Mouse (Mus musculus) CH12.LX (cell line): ENCODE results near the gene Gpr183. TPM values are rescaled to one million over a fixed set of nuclear protein-coding genes. Genes with fewer than 3 reads are reported as not detected.

ENCODE experiments used
- DNase-seq: peaks from one replicate; pipeline ENCODE4 v3.0.0-alpha.2; 2013; ENCODE audit errors: extremely low read depth
- H3K27ac ChIP-seq: 2 replicates; pipeline ENCODE4 v1.5.1; 2012; ENCODE audit warnings: low read depth, mild to moderate bottlenecking, control low read depth, moderate library complexity; ENCODE audit not compliant: insufficient read depth
- H3K27me3 ChIP-seq: replicated peaks from 2 replicates; pipeline ENCODE3; 2012; ENCODE audit warnings: inconsistent platforms
- H3K36me3 ChIP-seq, 2 experiments: replicated peaks in 1 of 2; 2 replicates each; pipeline versions ENCODE3 to v1.6.1; 2012; ENCODE audit warnings: inconsistent platforms in 1 of 2, low read length in 1 of 2, mild to moderate bottlenecking in 1 of 2, mixed read lengths in 1 of 2, moderate library complexity in 1 of 2; ENCODE audit not compliant: control insufficient read depth in 1 of 2, insufficient read depth in 1 of 2
- H3K4me1 ChIP-seq, 2 experiments: 2 replicates each; pipeline ENCODE4 v1.6.1; 2012; ENCODE audit warnings: inconsistent platforms in 1 of 2, moderate library complexity in 1 of 2; ENCODE audit not compliant: insufficient read depth in 2 of 2, control insufficient read depth in 1 of 2
- H3K4me2 ChIP-seq: 2 replicates; pipeline ENCODE4 v1.6.1; 2012; ENCODE audit warnings: low read depth, mild to moderate bottlenecking, control low read depth; ENCODE audit not compliant: poor library complexity, insufficient read depth, severe bottlenecking
- H3K4me3 ChIP-seq, 3 experiments: fragments of 150-350 bp in 1 of 3; sonication (generic) in 1 of 3; replicated peaks in 1 of 3; 2 replicates each; pipeline versions ENCODE3 to v1.5.1; 2011 to 2012; ENCODE audit warnings: low read depth in 2 of 3, low read length in 2 of 3, mild to moderate bottlenecking in 2 of 3, moderate library complexity in 2 of 3, control low read depth in 1 of 3, improper control_type of control experiment in 1 of 3, inconsistent platforms in 1 of 3, mixed read lengths in 1 of 3; ENCODE audit not compliant: poor library complexity in 1 of 3
- H3K79me2 ChIP-seq: replicated peaks from 2 replicates; pipeline ENCODE4 v1.6.1; 2012; ENCODE audit warnings: mild to moderate bottlenecking, moderate library complexity; ENCODE audit not compliant: control insufficient read depth, poor library complexity, insufficient read depth, severe bottlenecking; ENCODE audit errors: extremely low read depth
- H3K9ac ChIP-seq: 2 replicates; pipeline ENCODE4 v1.6.1; 2012; ENCODE audit warnings: low read depth, mild to moderate bottlenecking, control low read depth, moderate library complexity; ENCODE audit not compliant: insufficient read depth
- H3K9me3 ChIP-seq: replicated peaks from 2 replicates; pipeline ENCODE3; 2012; ENCODE audit warnings: low read length, inconsistent platforms, mixed read lengths
- BHLHE40 ChIP-seq: IDR thresholded peaks from 2 replicates; pipeline ENCODE4 v1.6.1; 2011; ENCODE audit warnings: mild to moderate bottlenecking, low read depth, low read length, improper control_type of control experiment
- CHD1 ChIP-seq: IDR thresholded peaks from 2 replicates; pipeline ENCODE4 v1.6.1; 2012; ENCODE audit warnings: low read depth, low read length, improper control_type of control experiment, inconsistent platforms
- HCFC1 ChIP-seq: IDR thresholded peaks from 2 replicates; pipeline ENCODE4 v1.6.1; 2012; ENCODE audit warnings: low read depth, mild to moderate bottlenecking, inconsistent platforms, low read length, improper control_type of control experiment
- MYC ChIP-seq: IDR thresholded peaks from 2 replicates; pipeline ENCODE4 v1.6.1; 2011; ENCODE audit warnings: low read depth, mild to moderate bottlenecking, improper control_type of control experiment, low read length
- NELFE ChIP-seq: IDR thresholded peaks from 2 replicates; pipeline ENCODE4 v1.6.1; 2011; ENCODE audit warnings: low read depth, low read length, improper control_type of control experiment
- RAD21 ChIP-seq: IDR thresholded peaks from 2 replicates; pipeline ENCODE4 v1.6.1; 2011; ENCODE audit warnings: low read depth, mild to moderate bottlenecking, low read length, improper control_type of control experiment, moderate library complexity
- dilution Hi-C: fragments of 300-500 bp; cut with MboI; formaldehyde crosslinking; loops from 2 replicates; pipeline ENCODE4 v1.14.3; 2020; ENCODE audit warnings: low sequenced_read_pairs; ENCODE audit not compliant: extremely low pct_unique_long_range_greater_than_20kb, extremely low pct_ligation_motif_present
- in situ Hi-C: fragments of 300-500 bp; cut with MboI; formaldehyde crosslinking; loops from 3 replicates; pipeline ENCODE4 v1.14.3; 2019; ENCODE audit warnings: low sequenced_read_pairs, low pct_ligation_motif_present, low pct_unique_long_range_greater_than_20kb, mixed read lengths
- polyA plus RNA-seq: library from polyadenylated mRNA; unstranded; fragments of >175 nt; gene quantifications from 2 replicates; pipeline ENCODE4 v1.2.1, GENCODE M21; 2012; ENCODE audit warnings: low read depth; ENCODE audit not compliant: insufficient read length
- total RNA-seq, 2 experiments: library from RNA; depleted of rRNA; stranded (reverse); fragments of 300-350 nt in 1 of 2; fragments of >200 nt in 1 of 2; gene quantifications; 2 replicates each; pipeline ENCODE4 v1.2.3; 2012 to 2014

The Gpr183 gene
- total and polyA plus RNA-seq, 3 experiments: 3.6 to 16.3 (median 8.3) TPM

GRCm38 (mm10) chr14:121949436-121949835, 15.6 kb downstream of the Gpr183 start:
- Histone ChIP-seq H3K36me3 (peaks cover 6 to 50% of the 10 kb centered on the region in 2 experiments), H3K79me2 (no peaks in the 10 kb centered on the region), H3K27ac (no peak overlapping the region), H3K9me3 (no peaks in the 10 kb centered on the region), H3K4me1 (peaks cover 11 to 58% of the 10 kb centered on the region in 2 experiments), H3K4me2 (no peak overlapping the region), H3K27me3 (no peaks in the 10 kb centered on the region), H3K4me3 (no peak overlapping the region), H3K9ac (no peak overlapping the region)
- dilution Hi-C loops (no loop called here), in situ Hi-C loops (no loop called here)
- DNase-seq: no peak
- TF ChIP-seq CHD1: no peak
- TF ChIP-seq HCFC1: no peak

GRCm38 (mm10) chr14:121947966-121948365, 17.0 kb downstream of the Gpr183 start:
- H3K9me3 ChIP-seq: no peaks in the 10 kb centered on the region
- DNase-seq: no peak
- H3K79me2 ChIP-seq: no peaks in the 10 kb centered on the region
- peaks cover 0 to 38% of the 10 kb centered on the region in 2 experiments for H3K36me3 ChIP-seq
- no peak for TF ChIP-seq NELFE
- H3K27ac ChIP-seq: no peak overlapping the region
- no peak overlapping the region for H3K4me2 ChIP-seq
- in situ Hi-C loops: no loop called here
- H3K9ac ChIP-seq: no peak overlapping the region
- H3K27me3 ChIP-seq: no peaks in the 10 kb centered on the region
- H3K4me3 ChIP-seq: no peak overlapping the region
- H3K4me1 ChIP-seq: peaks cover 11 to 57% of the 10 kb centered on the region in 2 experiments
- dilution Hi-C loops: no loop called here

- in situ Hi-C loops (no loop called here), dilution Hi-C loops (no loop called here)
- no peaks in the 10 kb centered on the region for H3K9me3 ChIP-seq
- TF ChIP-seq BHLHE40 (0 out of 2 replicates have a peak, but pooled peaks have one; percentile 24), MYC (no peak), RAD21 (no peak)
- peak overlapping the region; percentile 39 for H3K4me2 ChIP-seq
- peaks cover 11 to 56% of the 10 kb centered on the region in 2 experiments for H3K4me1 ChIP-seq
- no peak for DNase-seq
- peaks cover 0 to 32% of the 10 kb centered on the region in 2 experiments for H3K36me3 ChIP-seq
- no peak overlapping the region for H3K27ac ChIP-seq
- no peaks in the 10 kb centered on the region for H3K79me2 ChIP-seq
- peak overlapping the region; percentile 8; the same call in 1 of the 2 replicates for H3K9ac ChIP-seq
- no peak overlapping the region for H3K4me3 ChIP-seq
- no peaks in the 10 kb centered on the region for H3K27me3 ChIP-seq
These were observed 17.7 kb downstream of the Gpr183 start for GRCm38 (mm10) chr14:121947201-121947760.
